Mouse (Mus musculus): ENCODE data around the gene Uhrf1bp1. TPM values are rescaled to one million over a fixed set of nuclear protein-coding genes. Genes with fewer than 3 reads are reported as not detected.

The Uhrf1bp1 gene
- polyA plus RNA-seq, 1 experiment from 2014 or later, result 7.4 TPM

GRCm38 (mm10) chr17:27886499-27887210 lies 30.4 kb downstream of the Uhrf1bp1 start:
- H3K4me2 ChIP-seq (replicated peaks; ENCODE audit: low read depth, low read length), result no peak overlapping the region
- peaks cover 68% of the 10 kb centered on the region for H3K36me3 ChIP-seq (ENCODE audit: control insufficient read depth, insufficient read depth, low read length)
- H3K9ac ChIP-seq (ENCODE audit: low read depth, low read length), result no peak overlapping the region
- H3K4me1 ChIP-seq (ENCODE audit: control insufficient read depth, insufficient read depth, low read length), result no peaks in the 10 kb centered on the region
- WGBS, result 88% methylated on average over 19 of the region's 19 CpGs
- H3K9me3 ChIP-seq (ENCODE audit: control insufficient read depth, low read length), result no peaks in the 10 kb centered on the region
- no peak for ATAC-seq (ENCODE audit: low FRiP score, low TSS enrichment)
- H3K27ac ChIP-seq (ENCODE audit: low read depth, low read length), result no peak overlapping the region
- no peaks in the 10 kb centered on the region for H3K27me3 ChIP-seq (ENCODE audit: control insufficient read depth, insufficient read depth, low read length)
- H3K4me3 ChIP-seq (ENCODE audit: low read length), result no peak overlapping the region

- peaks cover 13% of the 10 kb centered on the region for H3K4me1 ChIP-seq (ENCODE audit: control insufficient read depth, insufficient read depth, low read length)
- WGBS, result under 1% methylated on average over 45 of the region's 45 CpGs
- H3K27ac ChIP-seq (ENCODE audit: low read depth, low read length), result peak overlapping the region; percentile 1; the same call in 1 of the 2 replicates
- H3K9ac ChIP-seq (ENCODE audit: low read depth, low read length), result peak overlapping the region; percentile 89
- H3K36me3 ChIP-seq (ENCODE audit: control insufficient read depth, insufficient read depth, low read length), result peaks cover 21% of the 10 kb centered on the region
- H3K27me3 ChIP-seq (ENCODE audit: control insufficient read depth, insufficient read depth, low read length), result no peaks in the 10 kb centered on the region
- peak overlapping the region; percentile 62 for H3K4me3 ChIP-seq (ENCODE audit: low read length)
- H3K4me2 ChIP-seq (replicated peaks; ENCODE audit: low read depth, low read length), result peak overlapping the region; percentile 94
- no peaks in the 10 kb centered on the region for H3K9me3 ChIP-seq (ENCODE audit: control insufficient read depth, low read length)
- peak; percentile 58 for ATAC-seq (ENCODE audit: low FRiP score, low TSS enrichment)
These were observed 51.4 kb downstream of the Uhrf1bp1 start for GRCm38 (mm10) chr17:27907512-27908205.

GRCm38 (mm10) chr17:27908206-27908887 lies 52.1 kb downstream of the Uhrf1bp1 start:
- Histone ChIP-seq H3K27ac (ENCODE audit: low read depth, low read length) (peak overlapping the region; percentile 81), H3K9me3 (ENCODE audit: control insufficient read depth, low read length) (no peaks in the 10 kb centered on the region), H3K9ac (ENCODE audit: low read depth, low read length) (peak overlapping the region; percentile 89), H3K27me3 (ENCODE audit: control insufficient read depth, insufficient read depth, low read length) (no peaks in the 10 kb centered on the region), H3K4me1 (ENCODE audit: control insufficient read depth, insufficient read depth, low read length) (peaks cover 13% of the 10 kb centered on the region), H3K4me2 (replicated peaks; ENCODE audit: low read depth, low read length) (peak overlapping the region; percentile 94), H3K4me3 (ENCODE audit: low read length) (peak overlapping the region; percentile 62), H3K36me3 (ENCODE audit: control insufficient read depth, insufficient read depth, low read length) (peaks cover 14% of the 10 kb centered on the region)
- peak; percentile 4; the same call in 1 of the 2 replicates for ATAC-seq (ENCODE audit: low FRiP score, low TSS enrichment)
- WGBS, result under 1% methylated on average over 12 of the region's 12 CpGs

GRCm38 (mm10) chr17:27908888-27909621 lies 52.8 kb downstream of the Uhrf1bp1 start, which contains the start of gene Anks1:
TSS of gene Anks1 (plus strand) at chr17:27909306.
- WGBS, result under 1% methylated on average over 67 of the region's 78 CpGs
- H3K36me3 ChIP-seq (ENCODE audit: control insufficient read depth, insufficient read depth, low read length), result peaks cover 8% of the 10 kb centered on the region; the same call in 1 of the 2 replicates
- peak; percentile 85 for ATAC-seq (ENCODE audit: low FRiP score, low TSS enrichment)

GRCm38 (mm10) chr17:27909622-27910500 lies 53.6 kb downstream of the Uhrf1bp1 start, which contains the start of gene Taf11:
TSS of gene Taf11 (minus strand) at chr17:27909844.
- Histone ChIP-seq H3K27ac (ENCODE audit: low read depth, low read length) (peak within 1 kb of the TSS; percentile 81), H3K4me2 (replicated peaks; ENCODE audit: low read depth, low read length) (peak within 1 kb of the TSS; percentile 94), H3K36me3 (ENCODE audit: control insufficient read depth, insufficient read depth, low read length) (peaks cover 4% of the 10 kb centered on the region; the same call in 1 of the 2 replicates), H3K9me3 (ENCODE audit: control insufficient read depth, low read length) (no peaks in the 10 kb centered on the region), H3K9ac (ENCODE audit: low read depth, low read length) (peak within 1 kb of the TSS; percentile 89), H3K27me3 (ENCODE audit: control insufficient read depth, insufficient read depth, low read length) (no peaks in the 10 kb centered on the region), H3K4me3 (ENCODE audit: low read length) (peak within 1 kb of the TSS; percentile 62), H3K4me1 (ENCODE audit: control insufficient read depth, insufficient read depth, low read length) (peaks cover 13% of the 10 kb centered on the region)
- peak; percentile 58 for ATAC-seq (ENCODE audit: low FRiP score, low TSS enrichment)
- WGBS, result 2% methylated on average over 53 of the region's 53 CpGs

More at GRCm38 (mm10) chr17:27908888-27909621, 52.8 kb downstream of the Uhrf1bp1 start, which contains the start of gene Anks1:
- peak within 1 kb of the TSS; percentile 81 for H3K27ac ChIP-seq (ENCODE audit: low read depth, low read length)
- H3K4me3 ChIP-seq (ENCODE audit: low read length), result peak within 1 kb of the TSS; percentile 62
- H3K9me3 ChIP-seq (ENCODE audit: control insufficient read depth, low read length), result no peaks in the 10 kb centered on the region
- peak within 1 kb of the TSS; percentile 94 for H3K4me2 ChIP-seq (replicated peaks; ENCODE audit: low read depth, low read length)
- peak within 1 kb of the TSS; percentile 89 for H3K9ac ChIP-seq (ENCODE audit: low read depth, low read length)
- no peaks in the 10 kb centered on the region for H3K27me3 ChIP-seq (ENCODE audit: control insufficient read depth, insufficient read depth, low read length)
- peaks cover 13% of the 10 kb centered on the region for H3K4me1 ChIP-seq (ENCODE audit: control insufficient read depth, insufficient read depth, low read length)

- Histone ChIP-seq H3K9ac (ENCODE audit: low read depth, low read length) (no peak overlapping the region), H3K4me2 (replicated peaks; ENCODE audit: low read depth, low read length) (no peak overlapping the region), H3K27me3 (ENCODE audit: control insufficient read depth, insufficient read depth, low read length) (no peaks in the 10 kb centered on the region), H3K4me3 (ENCODE audit: low read length) (no peak overlapping the region), H3K9me3 (ENCODE audit: control insufficient read depth, low read length) (no peaks in the 10 kb centered on the region), H3K27ac (ENCODE audit: low read depth, low read length) (no peak overlapping the region), H3K4me1 (ENCODE audit: control insufficient read depth, insufficient read depth, low read length) (peaks cover 13% of the 10 kb centered on the region), H3K36me3 (ENCODE audit: control insufficient read depth, insufficient read depth, low read length) (no peaks in the 10 kb centered on the region)
- ATAC-seq (ENCODE audit: low FRiP score, low TSS enrichment), result no peak
- WGBS, result 86% methylated on average over 7 of the region's 7 CpGs
These were observed 55.1 kb downstream of the Uhrf1bp1 start for GRCm38 (mm10) chr17:27911371-27911770.

GRCm38 (mm10) chr17:27914742-27915141 lies 58.5 kb downstream of the Uhrf1bp1 start:
- WGBS, result 56% methylated on average over 4 of the region's 4 CpGs
- no peak for ATAC-seq (ENCODE audit: low FRiP score, low TSS enrichment)

More at GRCm38 (mm10) chr17:27914742-27915141, 58.5 kb downstream of the Uhrf1bp1 start:
- no peak overlapping the region for H3K27ac ChIP-seq (ENCODE audit: low read depth, low read length)
- peaks cover 9% of the 10 kb centered on the region for H3K4me1 ChIP-seq (ENCODE audit: control insufficient read depth, insufficient read depth, low read length)
- no peak overlapping the region for H3K9ac ChIP-seq (ENCODE audit: low read depth, low read length)
- H3K9me3 ChIP-seq (ENCODE audit: control insufficient read depth, low read length), result no peaks in the 10 kb centered on the region
- H3K36me3 ChIP-seq (ENCODE audit: control insufficient read depth, insufficient read depth, low read length), result no peaks in the 10 kb centered on the region
- H3K4me2 ChIP-seq (replicated peaks; ENCODE audit: low read depth, low read length), result no peak overlapping the region
- H3K27me3 ChIP-seq (ENCODE audit: control insufficient read depth, insufficient read depth, low read length), result no peaks in the 10 kb centered on the region
- no peak overlapping the region for H3K4me3 ChIP-seq (ENCODE audit: low read length)

Data from kidney, embryonic 14.5 days (tissue).